Mouse (Mus musculus) heart, embryonic 13.5 days (tissue): ENCODE data around the gene Senp8. TPM values are rescaled to one million over a fixed set of nuclear protein-coding genes. Genes with fewer than 3 reads are reported as not detected.

ENCODE experiments used
- polyA plus RNA-seq: library from polyadenylated mRNA; unstranded; fragments of >200 nt; fragmentation: Nextera tagmentation; extraction: Ambion mirVana; gene quantifications from 2 replicates; pipeline ENCODE4 v1.2.1, GENCODE M21; 2015

Gene Senp8
- polyA plus RNA-seq, 1 experiment from 2014 or later = 8.9 TPM

Other genes starting within 250 kb of the Senp8 start
- gene Hexa, start 211.2 kb downstream of the Senp8 start, polyA plus RNA-seq = 74.6 and 77.5 TPM in 2 replicates
- 0.32 and 0.36 TPM in 2 replicates for gene Tmem202, start 210.9 kb downstream of the Senp8 start, polyA plus RNA-seq
- 0.11 and 0.23 TPM in 2 replicates for gene Celf6, start 172.8 kb downstream of the Senp8 start, polyA plus RNA-seq
- 16.6 and 18.1 TPM in 2 replicates for gene Parp6, start 133.4 kb downstream of the Senp8 start, polyA plus RNA-seq
- gene Pkm, start 94.3 kb downstream of the Senp8 start, polyA plus RNA-seq = 1,816 and 1,974 TPM in 2 replicates
- gene Gramd2, start 70.6 kb downstream of the Senp8 start, polyA plus RNA-seq = 0.24 and 0.29 TPM in 2 replicates
- 7.1 and 7.3 TPM in 2 replicates for gene Myo9a, start 186 bp upstream of the Senp8 start, polyA plus RNA-seq
- not detected in 2 replicates for gene Nr2e3, start 209.9 kb upstream of the Senp8 start, polyA plus RNA-seq